Mouse (Mus musculus) kidney, postnatal 10 days (tissue): ENCODE data around the gene Glod4.
A peak's percentile ranks its signal among the peaks of the same experiment; 100 is the strongest.

ENCODE experiments used
- DNase-seq: peaks from one replicate; pipeline ENCODE4 v3.0.0; 2021; ENCODE audit warnings: mixed read lengths

Gene Glod4

DNA sequence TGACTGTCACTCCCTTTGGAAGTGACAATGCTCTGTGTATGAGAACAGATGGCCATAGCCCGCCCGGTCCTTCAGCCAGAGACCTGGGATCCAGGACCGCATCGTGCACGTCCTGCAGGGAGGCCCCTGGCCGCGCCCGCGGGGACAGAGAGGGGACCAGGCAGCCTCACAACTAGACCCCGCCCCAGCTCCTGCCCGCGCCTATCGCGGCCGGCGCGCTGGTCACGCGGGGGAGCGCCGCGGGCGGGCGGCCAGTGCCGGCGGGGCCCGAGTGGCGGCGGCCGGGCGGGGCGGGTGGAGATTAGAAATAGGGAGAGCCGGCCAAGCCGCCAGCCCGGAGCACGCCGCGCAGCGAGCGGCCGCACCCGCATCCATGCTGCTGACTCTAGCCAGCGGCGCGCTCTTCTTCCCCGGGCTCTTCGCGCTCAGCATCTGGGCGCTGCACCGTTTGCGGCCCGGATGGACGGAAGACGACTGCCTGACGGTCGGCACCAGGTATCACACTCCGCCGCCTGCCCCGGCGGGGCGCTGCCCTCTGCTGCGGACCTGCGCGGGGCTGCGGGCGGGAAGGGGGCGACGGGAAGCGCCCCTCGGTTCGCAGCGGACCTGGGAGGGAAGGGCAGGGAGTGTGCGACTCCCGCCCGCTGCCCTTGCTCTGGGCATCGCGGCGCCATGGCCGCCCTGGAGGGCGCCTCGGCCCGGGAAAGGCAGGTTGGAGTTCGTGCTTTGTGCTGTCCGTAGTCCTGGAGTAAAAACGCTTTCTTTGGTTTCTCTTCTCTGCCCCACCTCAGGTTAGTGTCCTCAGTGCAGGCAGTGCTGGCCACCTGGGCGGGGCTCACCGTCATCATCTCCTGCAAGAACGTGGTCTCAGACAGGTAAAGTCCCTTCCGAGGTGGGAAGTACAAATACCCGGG lies 41.5 kb downstream of the Glod4 start:
- DNase-seq: peak; percentile 92

DNA sequence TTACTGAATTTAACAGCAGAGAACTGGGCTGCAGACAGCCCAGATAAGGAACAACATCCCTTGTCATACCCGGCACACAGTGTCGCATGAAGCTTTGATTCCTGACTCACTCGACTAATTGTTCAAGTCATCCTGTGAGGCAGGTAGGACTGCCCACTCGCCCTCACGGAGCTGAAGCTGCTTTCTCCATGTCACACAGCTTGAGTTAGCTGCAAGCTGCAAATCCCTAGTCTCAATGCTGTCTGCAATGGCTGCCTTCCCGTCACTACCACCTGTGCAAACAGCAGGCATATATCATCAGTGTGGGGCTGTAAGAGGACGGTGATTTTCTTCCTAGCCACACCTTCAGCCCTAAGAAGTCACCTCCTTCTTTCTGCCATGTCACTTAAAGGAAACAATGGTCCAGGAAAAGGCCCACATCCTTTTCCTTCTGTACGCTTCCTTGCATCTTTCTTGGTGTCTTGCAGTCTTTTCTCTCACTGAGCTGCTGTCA lies 46.5 kb downstream of the Glod4 start:
- no peak for DNase-seq

DNA sequence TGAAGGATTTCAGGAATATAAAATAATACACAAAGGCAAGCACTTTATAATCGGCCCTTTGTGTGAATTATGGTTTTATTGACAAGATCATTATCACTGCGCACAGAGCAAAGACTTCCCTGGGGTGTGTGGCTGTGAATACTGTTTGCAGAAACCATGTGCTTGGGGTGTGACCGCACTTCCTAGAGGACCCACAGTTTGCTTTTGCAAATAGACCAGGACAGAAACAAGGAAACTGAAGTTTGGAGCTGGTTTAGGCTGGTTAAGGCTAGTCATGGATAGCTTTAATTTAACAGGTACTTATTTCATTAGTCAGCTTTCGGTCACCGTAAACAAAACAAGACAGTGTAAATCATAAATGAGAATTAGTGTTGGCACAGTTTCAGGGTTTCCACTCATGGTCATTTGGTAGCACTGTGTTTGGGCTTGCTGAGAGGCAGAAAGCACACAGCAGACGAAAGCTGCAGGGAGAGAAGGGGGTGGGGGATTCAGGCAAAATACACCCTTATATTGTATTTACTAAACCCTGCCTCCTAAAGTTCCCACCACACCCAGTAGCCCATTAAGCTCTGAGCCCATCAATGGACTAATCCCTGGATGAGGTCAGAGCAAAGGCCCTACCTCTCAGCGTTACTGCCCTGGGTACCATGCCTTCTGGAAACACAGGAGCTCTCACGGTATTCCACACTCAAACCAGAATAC lies 47.1 kb downstream of the Glod4 start:
- DNase-seq: no peak

DNA sequence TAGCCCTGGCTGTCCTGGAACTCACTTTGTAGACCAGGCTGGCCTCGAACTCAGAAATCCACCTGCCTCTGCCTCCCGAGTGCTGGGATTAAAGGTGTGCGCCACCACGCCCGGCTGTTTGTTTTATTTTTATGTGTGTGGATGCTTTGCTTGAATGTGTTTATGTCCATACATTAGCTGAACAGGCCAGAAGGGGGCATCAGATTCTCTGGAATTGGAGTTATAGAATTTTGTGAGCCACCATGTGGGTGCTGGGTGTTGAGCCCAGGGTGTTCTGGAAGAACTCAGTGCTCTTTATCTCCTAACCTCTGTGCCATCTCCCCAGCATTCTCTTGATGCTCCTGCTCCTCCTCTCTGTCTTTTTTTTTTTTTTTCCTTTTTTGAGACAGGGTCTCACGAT lies 56.6 kb downstream of the Glod4 start:
- no peak for DNase-seq

DNA sequence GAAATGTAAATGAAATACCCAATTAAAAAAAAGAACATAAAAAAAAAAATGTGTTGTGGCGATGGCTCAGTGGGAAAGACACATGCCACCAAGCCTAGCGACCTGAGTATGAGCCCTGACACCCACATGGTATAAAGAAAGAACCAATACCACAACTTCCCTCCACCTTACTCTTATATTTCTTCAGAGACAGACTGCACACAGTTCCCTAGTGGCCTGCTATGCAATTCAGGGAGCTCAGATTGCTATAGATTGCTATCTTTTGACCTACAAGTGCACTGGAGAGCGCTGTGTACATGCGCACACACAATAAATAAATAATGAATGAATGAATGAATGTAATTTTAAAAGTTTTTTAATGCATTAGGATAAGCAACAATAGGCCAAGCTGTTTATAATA lies 59.8 kb downstream of the Glod4 start:
- DNase-seq: no peak

DNA sequence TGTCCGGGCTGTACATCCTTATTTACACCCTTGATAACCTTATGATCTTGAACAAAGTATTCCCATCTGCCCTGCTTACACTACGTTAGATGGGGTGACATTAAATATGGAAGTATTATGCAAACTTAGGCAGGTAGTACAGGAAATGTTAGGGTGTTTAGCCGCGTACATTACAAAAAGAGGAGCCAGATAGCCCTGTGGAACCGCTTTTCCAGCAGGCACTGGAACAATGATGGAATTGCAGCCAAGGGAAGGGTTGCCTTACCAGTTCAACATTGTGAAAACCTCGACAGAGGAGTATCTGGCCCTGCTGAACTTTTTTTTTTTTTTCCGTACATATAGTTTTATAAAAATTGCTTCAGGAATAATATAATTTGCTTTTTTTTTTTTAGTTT lies 63.4 kb downstream of the Glod4 start:
- no peak for DNase-seq

DNA sequence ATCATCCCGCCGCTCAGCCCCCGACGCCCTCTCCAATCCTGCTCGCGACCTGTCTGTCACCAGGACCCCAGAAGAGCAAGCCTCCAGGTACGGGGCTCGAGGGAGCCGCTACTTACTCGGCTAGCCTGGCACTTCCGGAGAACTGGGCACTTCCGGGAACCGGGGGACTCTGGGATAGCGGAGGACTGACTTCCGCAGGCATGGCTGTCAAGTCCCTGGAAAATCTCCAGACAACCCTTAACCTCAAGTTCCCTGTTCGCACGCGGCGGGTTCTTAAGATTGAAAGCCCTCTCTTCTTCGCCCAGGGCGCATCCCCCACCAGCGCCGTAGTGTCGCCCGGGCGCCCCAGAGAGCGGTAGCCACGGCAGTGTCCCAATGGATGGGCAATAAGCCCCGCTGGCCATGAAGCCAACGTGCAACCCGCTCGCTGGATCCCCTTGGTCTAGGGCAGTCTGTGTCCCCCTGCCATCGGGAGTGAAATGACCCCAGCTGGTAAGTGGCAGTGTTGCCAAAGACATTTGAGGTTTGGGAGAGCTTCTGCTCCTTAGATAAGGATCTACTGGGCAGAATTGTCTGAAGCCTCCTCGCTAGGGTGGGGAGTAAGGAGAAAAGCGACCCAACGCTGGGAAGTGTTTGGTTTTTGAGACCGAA lies 63.9 kb downstream of the Glod4 start, which contains the start of the genes Vps53 and Fam57a:
Vps53 (minus strand) TSS at position 153 of the 651 bp plus-strand sequence.
Fam57a (plus strand) TSS at position 177 of the 651 bp plus-strand sequence.
- DNase-seq: peak; percentile 93

DNA sequence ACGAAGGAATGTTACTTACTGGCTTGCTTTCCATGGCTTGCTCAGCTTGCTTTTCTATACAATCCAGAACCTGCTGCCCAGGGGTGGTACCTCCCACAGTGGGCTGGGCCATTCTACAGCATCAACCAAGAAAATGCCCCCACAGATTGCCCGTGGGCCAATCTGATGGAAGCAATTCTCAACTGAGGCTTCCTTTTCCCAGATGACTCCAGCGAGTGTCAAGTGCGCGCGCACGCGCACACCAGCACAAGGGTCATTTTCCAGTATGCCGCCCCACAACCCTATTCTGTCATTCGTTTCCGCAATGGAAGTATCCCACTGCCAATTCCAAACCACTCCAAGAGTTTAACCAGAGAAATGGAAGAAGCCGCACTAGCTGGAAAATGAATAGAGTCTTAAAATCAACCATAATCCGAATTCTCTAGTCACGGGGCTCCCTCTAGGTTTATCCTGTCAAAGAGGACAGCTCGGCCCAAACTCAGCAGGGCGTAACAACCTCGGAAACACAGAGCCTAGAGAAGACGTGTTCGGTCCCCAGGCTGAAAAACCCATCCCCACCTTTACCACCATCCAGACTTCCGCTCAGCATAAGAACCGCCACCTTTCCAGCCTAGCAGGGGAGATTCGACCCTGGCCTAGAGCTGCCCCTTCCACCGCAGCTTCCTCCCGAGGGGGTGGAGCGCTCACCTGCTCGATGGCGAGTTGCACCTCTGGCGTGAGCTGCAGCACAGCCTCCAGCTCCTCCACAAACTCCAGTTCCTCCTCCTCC lies 64.6 kb downstream of the Glod4 start:
- DNase-seq: peak; percentile 61

DNA sequence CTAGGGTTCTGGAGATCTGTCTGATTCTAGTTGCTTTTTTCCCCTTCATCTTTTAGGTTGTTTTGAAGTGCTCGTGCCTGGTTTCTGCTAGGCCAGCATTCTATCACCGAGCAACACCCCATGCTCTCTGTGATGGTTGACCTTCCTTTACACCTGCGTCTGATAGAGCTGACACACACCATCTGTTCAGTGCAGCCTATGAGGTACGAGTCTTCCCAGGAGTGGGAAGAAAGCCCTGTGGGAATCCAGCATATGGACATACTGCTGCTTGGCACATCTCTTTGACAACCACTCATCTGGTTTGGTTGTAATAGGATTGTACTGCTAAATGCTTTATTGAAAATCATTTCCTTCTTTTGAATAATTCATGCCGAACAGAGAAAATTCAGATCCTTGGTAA lies 73.3 kb downstream of the Glod4 start:
- DNase-seq: no peak

DNA sequence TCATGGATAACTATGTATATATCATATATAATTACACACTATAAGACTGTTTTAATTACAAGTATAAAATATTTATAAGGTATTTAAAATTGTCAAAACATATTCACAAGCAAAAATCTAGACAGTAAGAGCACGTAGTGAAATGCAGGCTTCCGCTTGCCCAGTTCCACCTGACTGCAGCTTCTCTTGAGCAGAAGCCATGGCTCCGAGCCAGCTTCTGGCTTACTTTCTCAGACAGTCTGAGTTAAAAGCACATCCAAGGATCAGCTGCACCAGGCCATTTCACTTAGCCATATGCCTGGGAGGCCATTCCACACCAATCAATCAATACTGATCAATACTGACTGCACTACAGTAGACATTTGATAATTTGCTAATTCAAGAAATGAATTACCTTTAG lies 74.5 kb downstream of the Glod4 start:
- peak; percentile 81 for DNase-seq

DNA sequence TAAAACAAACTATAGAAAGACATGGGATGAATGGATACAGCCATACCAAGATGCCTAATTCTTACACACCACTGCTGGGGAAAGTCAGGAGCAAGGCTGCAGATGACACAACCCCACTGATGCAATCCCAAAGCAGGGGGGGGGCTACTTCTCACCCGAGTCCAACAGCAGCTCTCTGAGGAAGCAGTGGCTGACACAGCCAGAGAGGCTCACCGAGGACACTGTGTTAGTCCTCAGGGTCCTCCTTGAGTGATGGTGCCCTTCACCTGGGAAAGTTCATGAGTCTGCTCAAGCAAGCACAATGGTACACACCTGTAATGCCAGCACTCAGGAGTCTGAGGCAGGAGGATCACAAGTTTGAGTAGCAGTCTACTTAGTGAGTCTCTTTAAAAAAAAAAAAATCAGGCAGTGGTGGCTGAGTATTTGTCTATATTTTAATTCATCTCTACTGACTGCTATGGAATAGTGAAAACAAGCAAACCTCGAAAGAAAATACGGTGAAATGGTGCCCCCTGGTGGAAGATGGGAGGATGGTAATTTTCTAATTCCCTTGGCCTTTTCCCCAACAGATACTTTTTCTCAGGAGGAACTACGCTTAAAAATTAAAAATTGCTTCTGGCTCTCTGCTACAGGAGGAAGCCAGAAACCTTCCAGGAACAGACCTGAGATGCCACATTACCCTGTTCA lies 76.3 kb downstream of the Glod4 start:
- DNase-seq: peak; percentile 84

DNA sequence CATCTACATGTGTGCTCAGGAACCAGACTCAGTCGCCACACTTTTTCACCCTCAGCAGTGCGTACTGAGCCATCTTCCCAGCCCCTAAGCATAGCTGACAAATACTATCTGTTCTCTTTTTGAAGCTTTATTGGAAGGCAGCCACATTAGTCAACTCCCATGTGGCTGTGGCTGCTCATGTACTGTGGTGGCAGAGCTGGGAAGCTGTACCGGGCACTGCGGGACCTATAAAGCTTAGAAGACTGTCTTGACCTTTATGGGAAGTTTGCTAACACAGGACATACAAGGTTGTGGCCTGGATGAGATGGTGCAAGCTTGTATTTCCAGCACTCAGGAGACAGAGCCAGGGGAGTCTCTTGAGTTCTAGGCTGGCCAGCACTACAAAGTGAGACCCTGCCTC lies 76.9 kb downstream of the Glod4 start:
- peak; percentile 19 for DNase-seq

DNA sequence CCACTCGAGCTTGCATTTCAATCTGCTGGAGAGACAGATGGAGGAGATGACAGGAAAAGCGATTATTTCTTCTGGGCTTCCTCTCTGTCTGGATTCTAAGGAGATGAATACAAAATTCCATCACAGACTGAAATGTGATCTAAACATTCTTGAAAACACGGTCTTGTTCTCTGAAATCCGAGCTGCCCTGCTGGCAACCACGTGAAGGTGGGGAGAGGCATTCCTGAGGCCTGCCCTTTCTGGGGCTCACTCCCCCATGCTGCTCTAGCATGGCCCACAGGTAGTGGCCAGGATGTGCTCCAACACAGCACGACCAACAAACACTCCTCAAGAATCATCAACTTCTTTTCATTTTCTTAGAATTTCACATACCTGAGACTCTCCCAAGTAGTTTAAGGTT lies 83.3 kb downstream of the Glod4 start:
- no peak for DNase-seq

DNA sequence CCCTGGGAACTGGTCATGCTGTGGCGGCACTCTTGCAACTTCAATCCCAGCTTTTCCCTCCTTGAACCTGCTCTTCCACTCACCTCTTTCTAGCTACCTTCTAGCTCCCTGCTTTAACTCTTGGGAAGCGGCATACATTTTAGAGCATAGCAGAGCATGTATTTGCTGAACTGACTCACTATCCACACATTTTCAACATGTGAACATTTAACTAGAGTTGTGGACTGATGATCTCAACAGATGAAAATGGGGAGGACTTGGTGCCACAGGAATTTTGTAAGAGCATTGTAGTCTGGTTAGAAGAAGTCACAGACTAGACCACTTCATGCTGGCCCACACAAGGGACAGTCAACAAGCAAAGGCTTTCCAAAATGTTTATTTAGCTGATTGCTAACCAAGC lies 85.2 kb downstream of the Glod4 start:
- DNase-seq: no peak

DNA sequence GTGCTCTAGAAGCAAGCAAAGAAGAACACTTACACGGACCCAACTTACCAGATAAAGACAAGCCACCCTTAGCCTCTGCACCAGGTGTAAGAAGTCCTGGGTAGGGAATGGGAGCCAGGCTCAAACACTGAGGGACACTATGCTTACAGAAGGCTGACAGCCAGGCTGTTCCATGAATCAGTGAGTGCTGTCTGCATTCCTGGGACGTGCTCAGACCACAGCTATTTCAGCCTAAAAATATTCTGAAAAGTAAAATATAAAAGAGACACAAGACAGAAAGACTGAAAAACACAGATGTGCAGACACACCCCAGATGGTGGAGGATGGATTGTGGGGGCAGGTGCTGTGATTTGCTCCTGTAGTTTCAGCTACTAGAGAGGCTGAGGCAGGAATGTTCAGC lies 88.7 kb downstream of the Glod4 start:
- no peak for DNase-seq

DNA sequence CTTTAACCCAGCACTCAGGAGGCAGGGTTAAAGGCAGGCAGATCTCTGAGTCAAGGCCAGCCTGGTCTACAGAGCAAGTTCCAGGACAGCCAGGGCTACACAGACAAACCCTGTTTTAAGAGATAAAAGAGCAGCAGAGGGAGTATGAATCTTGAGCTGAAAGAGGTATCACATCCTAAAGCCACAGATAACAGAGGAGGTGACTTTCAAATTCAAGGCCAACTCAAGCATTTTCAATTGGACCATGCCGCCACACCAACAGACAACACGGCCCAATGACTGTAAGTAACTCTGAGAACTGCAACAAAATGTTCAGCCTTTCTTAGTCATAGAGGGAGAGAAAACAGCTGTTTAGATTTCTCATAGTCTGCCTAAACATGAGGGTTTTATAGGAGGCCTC lies 89.3 kb downstream of the Glod4 start:
- DNase-seq: no peak

DNA sequence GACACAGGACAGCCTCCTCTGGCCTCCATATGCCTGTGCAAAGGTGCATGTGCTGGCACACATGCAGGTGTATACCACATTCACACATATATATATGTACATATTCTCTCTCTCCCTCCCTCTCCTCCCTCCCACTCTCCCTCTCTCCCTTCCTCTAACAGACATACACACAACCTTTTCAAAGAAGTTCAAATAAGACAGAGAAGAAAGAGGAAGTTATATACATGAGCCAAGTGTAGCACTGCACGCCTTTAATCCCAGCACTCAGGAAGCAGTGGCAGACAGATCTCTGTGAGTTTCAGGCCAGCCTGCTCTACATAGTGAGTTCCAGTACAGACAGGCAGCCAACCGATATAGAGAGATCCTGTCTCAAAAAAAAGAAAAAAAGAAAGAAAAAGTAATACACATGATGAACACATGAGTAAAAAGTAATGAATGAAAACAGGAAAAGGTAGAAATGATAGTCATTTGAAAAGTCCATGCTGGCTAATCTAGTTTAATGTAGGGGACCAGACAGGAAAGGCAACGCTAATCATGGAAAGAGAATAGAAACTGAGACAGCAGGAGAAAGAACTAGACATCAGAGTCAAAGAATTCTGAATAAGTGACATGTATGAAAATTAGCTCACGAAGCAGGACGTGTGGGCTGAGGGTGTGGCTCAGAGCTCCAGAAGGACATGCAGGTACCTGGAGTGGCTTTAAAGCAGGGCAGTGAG lies 90.1 kb downstream of the Glod4 start:
- DNase-seq: no peak

DNA sequence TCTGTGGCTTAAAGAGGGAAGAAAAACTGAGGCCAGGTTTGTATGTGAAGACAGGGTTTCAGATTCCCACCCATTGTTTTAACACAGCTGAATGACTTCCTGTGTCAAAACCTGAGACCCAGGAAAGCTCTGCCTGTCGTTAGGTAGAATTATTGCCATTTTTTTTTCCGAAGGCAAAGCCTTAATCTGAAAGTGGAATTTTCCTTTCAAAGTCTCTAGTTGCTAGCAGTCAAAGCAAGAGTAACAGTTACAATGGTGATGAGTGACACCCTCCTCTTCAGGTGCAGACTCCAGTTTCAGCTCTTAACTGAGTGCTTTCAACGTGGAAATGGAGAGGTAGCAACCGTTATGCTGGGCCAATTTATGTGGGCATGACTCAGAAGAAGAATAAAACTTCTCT lies 92.5 kb downstream of the Glod4 start:
- DNase-seq: no peak

DNA sequence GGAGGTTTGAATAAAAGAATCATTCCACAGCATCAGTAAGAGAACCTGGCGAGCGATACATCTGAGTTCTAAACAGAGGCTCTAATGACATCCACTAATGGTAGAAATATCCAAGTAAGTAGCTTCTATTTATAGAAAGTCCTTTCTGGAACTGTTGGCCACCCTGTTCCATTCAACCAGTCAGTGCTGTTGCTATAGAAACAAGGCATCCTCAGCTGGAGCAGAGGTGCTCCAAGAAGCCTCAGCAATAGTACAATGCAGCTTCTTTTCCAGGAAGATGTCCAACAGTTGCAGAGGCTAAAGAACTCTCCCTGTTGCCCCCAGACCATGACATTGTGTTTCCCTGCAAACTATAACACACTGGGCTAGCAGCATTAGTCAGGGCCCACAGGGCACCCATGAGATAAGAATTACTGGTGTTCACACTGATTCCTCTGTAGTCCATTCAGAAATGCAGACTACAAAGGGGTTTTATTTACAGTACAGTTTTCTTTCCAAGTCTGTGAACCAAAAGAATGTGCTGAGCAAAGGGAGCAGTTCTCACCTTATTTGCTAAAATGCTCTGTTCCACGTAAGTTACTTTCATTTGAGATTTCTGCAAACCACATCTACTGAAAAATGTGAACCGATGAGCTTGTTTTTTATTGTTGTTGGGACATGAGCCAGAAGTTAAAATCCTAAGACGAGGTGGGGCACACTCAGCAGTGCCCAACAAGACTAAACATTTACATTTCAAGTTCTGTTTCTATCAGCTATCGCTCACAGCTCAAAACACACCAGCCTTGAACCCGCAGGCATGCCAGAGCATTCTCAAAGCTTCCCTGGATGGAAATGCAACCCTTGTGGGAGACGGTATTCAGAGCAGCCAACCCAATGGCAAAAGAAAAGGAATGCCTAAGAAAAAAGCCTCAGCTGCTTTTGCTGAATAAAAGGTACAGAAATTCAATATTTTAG lies 95.2 kb downstream of the Glod4 start:
- DNase-seq: no peak
